Mouse (Mus musculus) brown adipose tissue, adult 24 weeks (tissue): ENCODE data around the gene Tceal9. TPM values are rescaled to one million over a fixed set of nuclear protein-coding genes. Genes with fewer than 3 reads are reported as not detected.

Experiments
- polyA plus RNA-seq: library from polyadenylated mRNA; stranded (reverse); fragments of >200 nt; gene quantifications from 2 replicates; pipeline ENCODE4 v1.2.4, GENCODE M21; 2012; ENCODE audit not compliant: missing spikeins, insufficient read depth, insufficient read length

Tceal9 gene
- polyA plus RNA-seq, 1 experiment: 40.6 TPM

Other genes starting within 250 kb of the Tceal9 start
- gene Arxes1, start 211.7 kb upstream of the Tceal9 start, polyA plus RNA-seq: 24.0 and 26.8 TPM in 2 replicates
- gene Bex2, start 176.8 kb upstream of the Tceal9 start, polyA plus RNA-seq: not detected in 2 replicates
- gene Nxf3, start 159.8 kb upstream of the Tceal9 start, polyA plus RNA-seq: not detected in 2 replicates
- not detected in 2 replicates for gene Bex4, start 106.1 kb upstream of the Tceal9 start, polyA plus RNA-seq
- gene Tceal8, start 72.7 kb upstream of the Tceal9 start, polyA plus RNA-seq: 36.9 and 44.8 TPM in 2 replicates
- 1.3 TPM in 1 of 2 replicates, not detected in the other for gene Tceal5, start 41.2 kb upstream of the Tceal9 start, polyA plus RNA-seq
- 1.2 and 1.6 TPM in 2 replicates for gene Tceal7, start 30.3 kb upstream of the Tceal9 start, polyA plus RNA-seq
- not detected in 2 replicates for gene Bex1, start 29.6 kb upstream of the Tceal9 start, polyA plus RNA-seq
- gene Bex3, start 25.2 kb downstream of the Tceal9 start, polyA plus RNA-seq: 3.4 and 4.5 TPM in 2 replicates